Mouse (Mus musculus): ENCODE data around the gene Dhdh.

DNA sequence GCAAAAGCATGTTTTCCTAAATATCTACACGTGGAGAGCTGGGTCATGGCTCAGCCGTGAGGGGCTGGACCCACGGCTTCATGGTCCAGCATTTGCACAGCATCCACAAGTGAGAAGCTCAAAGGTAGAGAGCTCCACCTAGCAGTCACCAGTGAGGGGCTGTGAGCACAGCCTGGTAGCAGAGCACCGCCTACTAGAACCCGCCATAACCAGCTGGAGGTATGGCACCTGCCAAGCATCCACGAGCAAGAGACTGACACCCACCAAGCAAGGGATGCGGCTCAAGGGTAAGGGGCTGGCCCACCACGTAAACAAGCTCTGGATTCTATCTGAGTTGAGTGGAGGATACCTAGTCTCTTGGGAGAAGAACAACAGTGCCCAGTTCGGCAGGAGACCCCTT, 23.1 kb downstream of the Dhdh start:
- TF ChIP-seq CTCF (IDR thresholded peaks at IDR 0.05; ENCODE audit: borderline replicate concordance, control insufficient read depth, extremely low read depth, insufficient read depth, low read length, poor library complexity) (no peak), POLR2A (IDR thresholded peaks at IDR 0.05; ENCODE audit: control insufficient read depth, extremely low read depth, insufficient read depth, low read length, poor library complexity) (no peak)

All from thymus, adult 2 months (tissue).